8 mouse cellular contexts compared by ENCODE assay signal in the genomic region with DNA sequence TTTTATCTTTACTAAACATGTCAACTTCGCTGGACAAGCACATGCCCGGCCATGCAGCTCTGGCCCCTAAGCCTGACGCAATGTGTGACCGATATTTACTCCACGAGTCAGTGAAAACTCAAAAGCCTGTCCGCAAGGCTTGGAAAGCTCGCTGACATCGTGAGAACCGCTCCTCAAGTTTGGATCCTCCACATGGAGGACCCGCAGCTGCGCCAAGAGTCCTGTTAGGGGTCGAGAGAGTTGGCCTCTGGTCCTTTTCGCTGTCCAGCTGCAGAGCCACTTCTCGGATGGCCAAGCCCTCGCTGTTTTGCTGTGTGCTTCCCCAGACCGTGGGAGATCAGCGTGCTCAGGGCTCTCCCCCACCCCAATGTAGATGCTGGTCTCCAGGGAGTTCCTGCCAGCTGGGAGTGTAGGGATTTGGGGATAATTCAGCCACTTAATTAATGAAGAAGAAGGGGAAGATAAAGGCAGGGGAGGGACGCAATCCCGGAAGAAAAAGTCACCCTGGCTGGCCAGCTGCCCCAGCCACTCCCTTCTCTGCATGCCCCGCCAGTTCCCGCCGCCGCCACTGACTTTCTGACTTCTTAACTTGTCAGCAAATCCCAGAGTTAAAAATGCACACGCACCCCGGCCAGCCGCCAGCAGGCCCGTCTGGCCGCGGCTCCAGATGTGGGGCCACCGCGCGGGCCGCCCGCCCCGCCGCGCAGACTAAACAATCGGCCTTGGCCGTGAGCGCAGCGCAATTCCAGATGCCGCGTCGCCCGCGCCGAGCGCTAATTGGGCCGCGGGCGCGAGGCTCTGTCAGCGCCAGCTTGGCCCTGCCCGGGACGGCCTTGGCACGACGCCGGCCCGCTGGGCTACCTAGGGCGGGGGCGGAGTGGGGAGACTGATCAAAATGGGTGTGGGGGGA. TPM values are rescaled to one million over a fixed set of nuclear protein-coding genes. Genes with fewer than 3 reads are reported as not detected.
DNase-seq lines count a peak whose midpoint lies in the region; ATAC-seq and TF ChIP-seq lines count a peak whose summit lies in the region.

No protein-coding gene starts in this region.

- H3K9me3 ChIP-seq in intestine, embryonic 16.5 days (ENCODE audit: control insufficient read depth, low read length) = no peaks in the 10 kb centered on the region

- H3K9ac ChIP-seq in intestine, embryonic 16.5 days (ENCODE audit: low read depth, low read length) = peak overlapping the region; percentile 66
- H3K9ac ChIP-seq in liver, adult 2 months (ENCODE audit: low read depth, low read length) = peak overlapping the region; percentile 67

- WGBS in intestine, embryonic 16.5 days = 4% methylated on average over 61 of the region's 61 CpGs
- under 1% methylated on average over 61 of the region's 61 CpGs for WGBS in liver, adult 2 months

- TF ChIP-seq CTCF in liver, adult 2 months (IDR thresholded peaks at IDR 0.05; ENCODE audit: low read depth, low read length) = peak; percentile 5; the same call in 1 of the 2 replicates

- no peak; the same call in 1 of the 2 replicates for ATAC-seq in frontal cortex, adult (ENCODE audit: low TSS enrichment)
- ATAC-seq in intestine, embryonic 16.5 days = peak; percentile 75

- peak overlapping the region; percentile 95 for H3K27ac ChIP-seq in intestine, embryonic 16.5 days (ENCODE audit: low read length)
- H3K27ac ChIP-seq in liver, adult 2 months (replicated peaks; ENCODE audit: insufficient read depth, low read depth, low read length) = peak overlapping the region; percentile 61

- peaks cover 43% of the 10 kb centered on the region for H3K4me1 ChIP-seq in intestine, embryonic 16.5 days (ENCODE audit: control insufficient read depth, insufficient read depth, low read length)
- H3K4me1 ChIP-seq in liver, adult 2 months (ENCODE audit: control insufficient read depth, insufficient read depth, low read length) = peaks cover 13% of the 10 kb centered on the region

- peak overlapping the region; percentile 58 for H3ac ChIP-seq in myocyte (ENCODE audit: control insufficient read depth, insufficient read length)

- no peaks in the 10 kb centered on the region for H3K36me3 ChIP-seq in intestine, embryonic 16.5 days (ENCODE audit: control insufficient read depth, insufficient read depth, low read length)
- H3K36me3 ChIP-seq in liver, adult 2 months (ENCODE audit: control insufficient read depth, insufficient read depth, low read length) = no peaks in the 10 kb centered on the region
- H3K36me3 ChIP-seq in myocyte (ENCODE audit: control insufficient read depth, insufficient read depth) = no peaks in the 10 kb centered on the region

- DNase-seq in frontal cortex, postnatal 36 days (ENCODE audit: low spot score in 2 of 2) = peak; percentile 19 to 28
- DNase-seq in embryo, embryonic 10 days (ENCODE audit: low spot score) = peak; percentile 80
- peak; percentile 98 for DNase-seq in heart, adult 11 months
- DNase-seq in liver, adult 2 months (ENCODE audit: extremely low read depth, low read depth, low spot score) = peak; percentile 40
- peak; percentile 72 to 81 for DNase-seq in urinary bladder, adult 18-20 months (ENCODE audit: low spot score in 2 of 2)

- H3K79me2 ChIP-seq in liver, adult 2 months (ENCODE audit: control insufficient read depth, insufficient read depth, low read length) = no peaks in the 10 kb centered on the region
- H3K79me2 ChIP-seq in myocyte (ENCODE audit: control insufficient read depth, insufficient read depth) = no peaks in the 10 kb centered on the region

- no peaks in the 10 kb centered on the region for H3K27me3 ChIP-seq in intestine, embryonic 16.5 days (replicated peaks; ENCODE audit: control insufficient read depth, insufficient read depth, low read length)
- H3K27me3 ChIP-seq in liver, adult 2 months (ENCODE audit: control insufficient read depth, insufficient read depth, low read length) = no peaks in the 10 kb centered on the region
- H3K27me3 ChIP-seq in myocyte (ENCODE audit: control insufficient read depth, insufficient read depth, insufficient read length) = no peaks in the 10 kb centered on the region

- no peak for TF ChIP-seq POLR2A in liver, adult 2 months (IDR thresholded peaks at IDR 0.05; ENCODE audit: extremely low read depth, insufficient read depth, low read length)
- TF ChIP-seq POLR2A in myocyte (IDR thresholded peaks at IDR 0.05; ENCODE audit: insufficient read length, low read depth) = no peak

- H3K4me2 ChIP-seq in intestine, embryonic 16.5 days (ENCODE audit: low read depth, low read length) = peak overlapping the region; percentile 81
- H3K4me2 ChIP-seq in myocyte (ENCODE audit: low read depth) = peak overlapping the region; percentile 82

- peak overlapping the region; percentile 46 for H3K4me3 ChIP-seq in intestine, embryonic 16.5 days (ENCODE audit: low read length)
- H3K4me3 ChIP-seq in liver, adult 2 months (ENCODE audit: insufficient read depth, low read depth, low read length) = peak overlapping the region; percentile 31
- H3K4me3 ChIP-seq in myocyte = peak overlapping the region; percentile 12

TF ChIP-seq in myocyte, 11 proteins besides CTCF, POLR2A, EP300 and RAD21:
- TF ChIP-seq MYOD1 (IDR thresholded peaks at IDR 0.05; ENCODE audit: control insufficient read depth in 1 of 3, insufficient read length in 2 of 3, low read depth in 2 of 3) (peak in 1 of 3 experiments; percentile 20), USF1 (IDR thresholded peaks at IDR 0.05; ENCODE audit: low read depth) (no peak)

RNA-seq across cellular contexts. Expression of a gene that starts 49.4 kb away (rescaled TPM):
- 12.5 and 13.6 TPM in 2 replicates for polyA plus RNA-seq in intestine, embryonic 16.5 days (2015; fragmentation: Nextera tagmentation; extraction: Ambion mirVana)
- total RNA-seq in liver, adult 2 months (2014; rRNA removed) = 2.0 and 4.1 TPM in 2 replicates
- 18.5 and 24.6 TPM in 2 replicates for polyA plus RNA-seq in liver, adult 2 months (2012; rRNA removed)
- 24.7 TPM for polyA plus RNA-seq in myocyte (2012; fragmentation: generic; extraction: Trizol)

Comparison
In these comparisons a context has a peak if more than half of its experiments do, and no peak if none do; other contexts are left out.
1. DNase-seq: peak in every context shown above with its lines; median percentile 98 in heart, adult 11 months; 80 in embryo, embryonic 10 days; 76 in urinary bladder, adult 18-20 months; 40 in liver, adult 2 months; 24 in frontal cortex, postnatal 36 days.